Mouse (Mus musculus) adrenal gland (tissue): ENCODE data around the gene Slc6a21.
"Not testable (repeated sequence)": the region's sequence is repeated elsewhere in the genome, so short reads cannot be mapped to it uniquely, and the experiment has no call there.

Experiments
- intact Hi-C: fragments of 180-260 bp; cut with DNase I; formaldehyde crosslinking; loops from one replicate; pipeline ENCODE4 v1.15.1; 2025

Slc6a21 gene

GRCm38 (mm10) chr7:45255822-45256221 lies 21.5 kb upstream of the Slc6a21 start:
- intact Hi-C loops, result not testable (repeated sequence)

- intact Hi-C loops, result no loop called here
Measured at GRCm38 (mm10) chr7:45257063-45257840, 20.1 kb upstream of the Slc6a21 start.

GRCm38 (mm10) chr7:45259281-45259680 lies 18.0 kb upstream of the Slc6a21 start:
- intact Hi-C loops, result no loop called here

GRCm38 (mm10) chr7:45262266-45262665 lies 15.0 kb upstream of the Slc6a21 start:
- intact Hi-C loops, result no loop called here

GRCm38 (mm10) chr7:45263006-45263607 lies 14.2 kb upstream of the Slc6a21 start:
- intact Hi-C loops, result no loop called here

GRCm38 (mm10) chr7:45264348-45264747 lies 13.0 kb upstream of the Slc6a21 start:
- intact Hi-C loops, result no loop called here

- intact Hi-C loops, result no loop called here
Measured at GRCm38 (mm10) chr7:45265518-45265917, 11.8 kb upstream of the Slc6a21 start.

GRCm38 (mm10) chr7:45272786-45273412 lies 4.4 kb upstream of the Slc6a21 start:
- intact Hi-C loops, result no loop called here

- intact Hi-C loops, result no loop called here
Measured at GRCm38 (mm10) chr7:45273672-45274071, 3.6 kb upstream of the Slc6a21 start.

GRCm38 (mm10) chr7:45286486-45286885 lies 9.2 kb downstream of the Slc6a21 start:
- intact Hi-C loops, result no loop called here

- intact Hi-C loops, result no loop called here
Measured at GRCm38 (mm10) chr7:45296626-45297025, 19.3 kb downstream of the Slc6a21 start.

- intact Hi-C loops, result no loop called here
Measured at GRCm38 (mm10) chr7:45297563-45297962, 20.2 kb downstream of the Slc6a21 start.

GRCm38 (mm10) chr7:45299752-45300151 lies 22.4 kb downstream of the Slc6a21 start:
- intact Hi-C loops, result no loop called here

GRCm38 (mm10) chr7:45300270-45300669 lies 23.0 kb downstream of the Slc6a21 start:
- intact Hi-C loops, result no loop called here

GRCm38 (mm10) chr7:45302626-45303025 lies 25.3 kb downstream of the Slc6a21 start:
- intact Hi-C loops, result no loop called here

GRCm38 (mm10) chr7:45304869-45305268 lies 27.6 kb downstream of the Slc6a21 start:
- intact Hi-C loops, result loop anchor here (5.0 kb wide), 1 partner anchor 92 kb away; the partner anchor contains the start of gene Snrnp70

GRCm38 (mm10) chr7:45305275-45305674 lies 28.0 kb downstream of the Slc6a21 start:
- intact Hi-C loops, result loop anchor here (5.0 kb wide), 1 partner anchor 92 kb away; the partner anchor contains the start of gene Snrnp70

GRCm38 (mm10) chr7:45308551-45309240 lies 31.4 kb downstream of the Slc6a21 start:
- intact Hi-C loops, result loop anchor here (5.0 kb wide), 1 partner anchor 89 kb away; the partner anchor contains the start of gene Snrnp70

GRCm38 (mm10) chr7:45309455-45309854 lies 32.1 kb downstream of the Slc6a21 start:
- intact Hi-C loops, result loop anchor here (5.0 kb wide), 1 partner anchor 88 kb away; the partner anchor contains the start of gene Snrnp70

GRCm38 (mm10) chr7:45312023-45312422 lies 34.7 kb downstream of the Slc6a21 start:
- intact Hi-C loops, result no loop called here

- intact Hi-C loops, result no loop called here
Measured at GRCm38 (mm10) chr7:45312686-45313453, 35.6 kb downstream of the Slc6a21 start.
